Comparison of ENCODE assay signal across 8 mouse cellular contexts in genomic region chr7:5051193-5052192, GRCm38 (mm10). TPM values are rescaled to one million over a fixed set of nuclear protein-coding genes. Genes with fewer than 3 reads are reported as not detected.
DNase-seq lines count a peak whose midpoint lies in the region.

Gene Zfp580 (plus strand): TSS chr7:5051538.

- WGBS in hindbrain, embryonic 10.5 days: 1% methylated on average over 65 of the region's 65 CpGs

- H3K36me3 ChIP-seq in hindbrain, embryonic 10.5 days: no peaks in the 10 kb centered on the region

- peaks cover 45% of the 10 kb centered on the region for H3K4me1 ChIP-seq in hindbrain, embryonic 10.5 days (replicated peaks)

- peak within 1 kb of the TSS; percentile 93 for H3K27ac ChIP-seq in hindbrain, embryonic 10.5 days

- peak within 1 kb of the TSS; percentile 87 for H3K4me3 ChIP-seq in hindbrain, embryonic 10.5 days

- H3K9me3 ChIP-seq in hindbrain, embryonic 10.5 days: 0 out of 2 replicates have a peak, but pooled peaks cover 4% of the 10 kb centered on the region

- peaks cover 57% of the 10 kb centered on the region for H3K27me3 ChIP-seq in hindbrain, embryonic 10.5 days (ENCODE audit: insufficient read depth, poor library complexity, severe bottlenecking)

- peak; percentile 84 for DNase-seq in MN1 (ENCODE audit: low spot score)
- DNase-seq in cerebellum, adult 8-10 months: peak; percentile 81
- DNase-seq in frontal cortex, postnatal 10 days (ENCODE audit: low spot score in 2 of 2): peak; percentile 69 to 78
- peak; percentile 84 for DNase-seq in hindbrain, embryonic 10.5 days (ENCODE audit: low spot score)
- peak; percentile 78 to 86 for DNase-seq in layer of hippocampus, postnatal 14 days (ENCODE audit: low spot score in 2 of 2)
- DNase-seq in lung, postnatal 10 days: peak; percentile 88
- peak; percentile 72 for DNase-seq in ovary, postnatal 14 days (ENCODE audit: low spot score)
- peak; percentile 82 for DNase-seq in thymus, postnatal 4 days

RNA-seq across cellular contexts. Expression of gene Zfp580, which starts in this region (rescaled TPM):
- polyA plus RNA-seq in hindbrain, embryonic 10.5 days (2016; fragmentation: Nextera tagmentation; extraction: Ambion mirVana): 37.7 and 53.4 TPM in 2 replicates
- 10 to 100 TPM; 57.8 to 63.2 TPM for total RNA-seq in layer of hippocampus, postnatal 14 days (2021)

Comparison
In these comparisons a context has a peak if more than half of its experiments do, and no peak if none do; other contexts are left out.
1. Peak in every context shown above with its lines: DNase-seq, H3K4me3 ChIP-seq and H3K27ac ChIP-seq.